Mouse (Mus musculus) midbrain, embryonic 13.5 days (tissue): ENCODE data around the gene F930015N05Rik. TPM values are rescaled to one million over a fixed set of nuclear protein-coding genes. Genes with fewer than 3 reads are reported as not detected.

Experiments used
- polyA plus RNA-seq: library from polyadenylated mRNA; unstranded; fragments of >200 nt; fragmentation: Nextera tagmentation; extraction: Ambion mirVana; gene quantifications from 2 replicates; pipeline ENCODE4 v1.2.1, GENCODE M21; 2015

Gene F930015N05Rik
- polyA plus RNA-seq, 1 experiment from 2014 or later, result 1.8 TPM

Other genes starting within 250 kb of the F930015N05Rik start
- gene Hs3st3a1, start 1.3 kb downstream of the F930015N05Rik start, polyA plus RNA-seq, result 1.4 and 1.8 TPM in 2 replicates